Mouse (Mus musculus) midbrain, embryonic 10.5 days (tissue): ENCODE measurements around the gene Ccsap. TPM values are rescaled to one million over a fixed set of nuclear protein-coding genes. Genes with fewer than 3 reads are reported as not detected.

Experiments
- DNase-seq: peaks from one replicate; pipeline ENCODE4 v3.0.0-alpha.2; 2017; ENCODE audit warnings: low spot score
- H3K27ac ChIP-seq: fragments of 300-500 bp; sonication (generic); replicated peaks from 2 replicates; pipeline ENCODE4 v1.5.1; 2016; ENCODE audit warnings: mild to moderate bottlenecking
- H3K27me3 ChIP-seq: fragments of 300-500 bp; sonication (generic); 2 replicates; pipeline ENCODE4 v1.6.1; 2016; ENCODE audit warnings: low read depth, mild to moderate bottlenecking; ENCODE audit not compliant: poor library complexity, severe bottlenecking
- H3K36me3 ChIP-seq: fragments of 300-500 bp; sonication (generic); 2 replicates; pipeline ENCODE4 v1.6.1; 2016; ENCODE audit warnings: mild to moderate bottlenecking, moderate library complexity
- H3K4me1 ChIP-seq: fragments of 300-500 bp; sonication (generic); 2 replicates; pipeline ENCODE4 v1.6.1; 2016
- H3K4me3 ChIP-seq: fragments of 300-500 bp; sonication (generic); 2 replicates; pipeline ENCODE4 v1.5.1; 2016; ENCODE audit warnings: mild to moderate bottlenecking, moderate library complexity
- H3K9me3 ChIP-seq: fragments of 300-500 bp; sonication (generic); replicated peaks from 2 replicates; pipeline ENCODE4 v1.6.1; 2016; ENCODE audit warnings: mild to moderate bottlenecking
- WGBS: fragments of 180-500 bp; shearing (Covaris S2); methylation state at CpG from one replicate; pipeline ENCODE4 v1.1.7; 2016; 5-methylcytosine and 5-hydroxymethylcytosine counted together
- polyA plus RNA-seq: library from polyadenylated mRNA; unstranded; fragments of >200 nt; fragmentation: Nextera tagmentation; extraction: Ambion mirVana; gene quantifications from 2 replicates; pipeline ENCODE4 v1.2.1, GENCODE M21; 2016

Ccsap gene
- polyA plus RNA-seq, 1 experiment from 2014 or later: 7.8 TPM

DNA sequence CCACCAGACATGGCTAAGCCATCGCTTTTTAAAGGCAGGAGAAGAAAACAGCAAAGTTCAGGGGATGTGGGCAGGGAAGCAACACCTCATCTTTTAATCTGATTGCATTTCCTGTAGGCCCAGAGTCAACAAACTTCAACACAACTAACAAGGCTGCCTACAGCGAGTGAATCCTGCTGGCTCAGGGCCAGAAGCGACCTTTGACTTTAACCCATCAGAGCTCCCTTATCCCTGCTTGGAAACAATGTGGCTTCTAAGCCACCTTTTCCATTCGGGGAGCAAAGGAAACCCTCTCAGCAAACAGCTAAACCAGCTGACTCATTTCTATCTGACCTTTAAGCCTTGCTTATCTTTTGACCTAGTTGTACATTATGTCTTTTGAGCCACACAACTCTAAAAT lies 63.3 kb downstream of the Ccsap start:
- WGBS: 46% methylated on average over 4 of the region's 4 CpGs

GRCm38 (mm10) chr8:123794766-123795165 lies 65.2 kb downstream of the Ccsap start:
- H3K27me3 ChIP-seq: peaks cover 20% of the 10 kb centered on the region
- H3K36me3 ChIP-seq: no peaks in the 10 kb centered on the region
- no peak overlapping the region for H3K4me3 ChIP-seq
- H3K27ac ChIP-seq: no peak overlapping the region
- DNase-seq: no peak
- H3K4me1 ChIP-seq: peaks cover 32% of the 10 kb centered on the region
- H3K9me3 ChIP-seq: no peaks in the 10 kb centered on the region
- 83% methylated on average over 4 of the region's 4 CpGs for WGBS

More for the DNA sequence above, 63.3 kb downstream of the Ccsap start:
- Histone ChIP-seq H3K36me3 (no peaks in the 10 kb centered on the region), H3K4me3 (no peak overlapping the region), H3K4me1 (peaks cover 15% of the 10 kb centered on the region), H3K27me3 (peaks cover 18% of the 10 kb centered on the region), H3K27ac (no peak overlapping the region), H3K9me3 (0 out of 2 replicates have a peak, but pooled peaks cover 4% of the 10 kb centered on the region)
- no peak for DNase-seq

DNA sequence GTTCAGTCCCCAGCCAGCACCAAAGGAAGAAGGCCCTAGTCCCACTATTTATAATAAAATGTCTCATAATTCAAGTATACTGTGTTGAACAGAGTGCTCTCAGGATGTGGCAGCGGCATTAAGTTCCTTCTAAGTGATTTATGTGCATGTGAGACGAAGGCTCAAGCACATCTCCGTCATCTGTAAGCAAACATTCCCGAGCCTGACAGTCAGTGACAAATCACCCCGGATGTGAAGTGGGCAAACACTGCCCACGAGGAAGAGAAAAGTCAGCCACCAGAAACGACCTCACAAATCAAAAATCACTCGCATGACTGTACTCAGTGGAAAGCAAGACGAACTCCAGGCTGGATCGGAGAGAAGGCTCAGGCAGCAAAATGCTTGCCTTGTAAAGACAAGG lies 66.1 kb downstream of the Ccsap start:
- 77% methylated on average over 10 of the region's 10 CpGs for WGBS
- H3K27me3 ChIP-seq: peaks cover 24% of the 10 kb centered on the region
- H3K9me3 ChIP-seq: no peaks in the 10 kb centered on the region
- no peak for DNase-seq
- H3K27ac ChIP-seq: no peak overlapping the region
- H3K36me3 ChIP-seq: no peaks in the 10 kb centered on the region
- no peak overlapping the region for H3K4me3 ChIP-seq
- peaks cover 32% of the 10 kb centered on the region for H3K4me1 ChIP-seq

DNA sequence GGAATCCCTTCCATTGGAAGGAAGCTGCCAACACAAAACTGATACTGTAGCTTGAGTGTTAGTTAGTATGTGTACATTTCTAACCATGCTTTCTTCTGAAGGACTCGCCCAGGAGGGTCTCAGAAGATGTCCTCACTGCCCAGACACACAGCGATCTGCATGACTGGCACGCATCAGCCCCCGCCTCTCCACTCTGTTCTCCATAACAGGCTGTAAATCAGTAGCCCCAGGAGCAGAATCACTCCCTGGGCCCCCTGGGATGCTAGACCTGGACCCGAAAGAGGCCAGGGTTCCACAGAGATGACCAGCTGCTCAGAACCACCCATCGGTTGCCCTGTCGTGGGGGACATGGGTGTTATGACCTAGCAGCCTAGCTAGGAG lies 68.2 kb downstream of the Ccsap start:
- peaks cover 40% of the 10 kb centered on the region for H3K4me1 ChIP-seq
- peak overlapping the region; percentile 88 for H3K27ac ChIP-seq
- no peaks in the 10 kb centered on the region for H3K9me3 ChIP-seq
- DNase-seq: peak; percentile 26
- peaks cover 32% of the 10 kb centered on the region for H3K27me3 ChIP-seq
- 0 out of 2 replicates have a peak overlapping the region, but pooled peaks have one; percentile 1 for H3K4me3 ChIP-seq
- no peaks in the 10 kb centered on the region for H3K36me3 ChIP-seq
- WGBS: 72% methylated on average over 7 of the region's 7 CpGs

DNA sequence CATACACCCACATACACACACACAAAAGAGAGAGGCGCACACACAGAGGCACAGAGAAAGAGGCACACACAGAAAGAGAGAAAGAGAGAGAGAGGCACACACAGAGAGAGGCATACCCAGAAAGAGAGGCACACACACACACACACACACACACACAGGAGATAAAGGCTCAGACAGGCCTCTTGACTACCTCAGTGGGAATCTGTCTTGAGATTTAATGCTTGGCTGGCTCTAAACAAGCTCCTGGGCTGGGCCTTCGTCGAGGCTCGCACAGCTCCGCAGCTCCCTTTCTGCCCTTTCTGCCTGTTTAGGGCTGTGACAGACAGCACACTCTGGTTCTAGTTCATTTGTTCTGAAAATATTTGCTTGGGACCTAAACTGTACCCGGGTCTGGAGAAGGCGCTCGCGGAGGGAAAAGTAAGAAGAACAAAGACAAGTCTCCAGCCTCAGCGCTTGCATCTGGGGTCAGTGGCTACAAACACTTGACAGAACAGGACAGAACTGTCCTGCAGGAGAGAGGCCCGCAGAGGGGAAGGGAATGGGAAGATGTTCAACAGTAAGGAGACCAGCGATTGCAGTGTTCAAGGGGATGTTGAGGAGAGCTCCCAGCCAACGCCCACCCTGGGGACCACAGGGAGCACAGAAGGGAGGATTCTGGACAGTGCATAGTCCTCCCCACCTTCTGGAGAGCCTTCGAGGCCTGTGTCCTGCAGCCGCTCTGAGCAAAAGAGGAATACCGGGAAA lies 68.7 kb downstream of the Ccsap start:
- Histone ChIP-seq H3K27me3 (peaks cover 32% of the 10 kb centered on the region), H3K9me3 (no peaks in the 10 kb centered on the region), H3K4me1 (peaks cover 36% of the 10 kb centered on the region), H3K4me3 (0 out of 2 replicates have a peak overlapping the region, but pooled peaks have one; percentile 1), H3K27ac (peak overlapping the region; percentile 88), H3K36me3 (no peaks in the 10 kb centered on the region)
- peak; percentile 67 for DNase-seq
- WGBS: 29% methylated on average over 16 of the region's 16 CpGs

Other genes with a start within 250 kb of the Ccsap start
- gene Rhou, start 206.3 kb downstream of the Ccsap start, polyA plus RNA-seq: 5.4 and 6.0 TPM in 2 replicates
- 67.6 and 71.0 TPM in 2 replicates for gene Rab4a, start 54.2 kb downstream of the Ccsap start, polyA plus RNA-seq
- 0.23 and 0.87 TPM in 2 replicates for gene Acta1, start 34.5 kb upstream of the Ccsap start, polyA plus RNA-seq
- gene Nup133, start 89.1 kb upstream of the Ccsap start, polyA plus RNA-seq: 54.5 and 56.1 TPM in 2 replicates
- gene Abcb10, start 122.9 kb upstream of the Ccsap start, polyA plus RNA-seq: 18.5 and 19.3 TPM in 2 replicates
- 39.5 and 41.6 TPM in 2 replicates for gene Taf5l, start 161.2 kb upstream of the Ccsap start, polyA plus RNA-seq
- 6.7 and 7.1 TPM in 2 replicates for gene Urb2, start 161.3 kb upstream of the Ccsap start, polyA plus RNA-seq